Mouse (Mus musculus) liver, embryonic 13.5 days (tissue): ENCODE measurements around the gene Tmco2. TPM values are rescaled to one million over a fixed set of nuclear protein-coding genes. Genes with fewer than 3 reads are reported as not detected.

Source experiments
- ATAC-seq: fragments of 200-750 bp; cut with Nextera tagmentation; 2 replicates; pipeline ENCODE4 v1.8.0; 2017; ENCODE audit warnings: low read depth, mild to moderate bottlenecking, moderate number of reproducible peaks, moderate library complexity
- DNase-seq: peaks from one replicate; pipeline ENCODE4 v3.0.0; 2022
- H3K27ac ChIP-seq: fragments of 300-500 bp; sonication (generic); 2 replicates; pipeline ENCODE4 v1.5.1; 2015; ENCODE audit warnings: moderate library complexity, mild to moderate bottlenecking, inconsistent platforms
- H3K27me3 ChIP-seq: fragments of 300-500 bp; sonication (generic); 2 replicates; pipeline ENCODE4 v1.6.1; 2015; ENCODE audit warnings: mild to moderate bottlenecking, inconsistent platforms
- H3K36me3 ChIP-seq: fragments of 300-500 bp; sonication (generic); 2 replicates; pipeline ENCODE4 v1.6.1; 2015; ENCODE audit warnings: mild to moderate bottlenecking, inconsistent platforms
- H3K4me1 ChIP-seq: fragments of 300-500 bp; sonication (generic); replicated peaks from 2 replicates; pipeline ENCODE4 v1.6.1; 2015; ENCODE audit warnings: inconsistent platforms
- H3K4me2 ChIP-seq: fragments of 300-500 bp; sonication (generic); 2 replicates; pipeline ENCODE4 v1.6.1; 2015; ENCODE audit warnings: inconsistent platforms, mild to moderate bottlenecking, moderate library complexity
- H3K4me3 ChIP-seq: fragments of 300-500 bp; sonication (generic); replicated peaks from 2 replicates; pipeline ENCODE4 v1.5.1; 2015; ENCODE audit warnings: mild to moderate bottlenecking, inconsistent platforms
- H3K9ac ChIP-seq: fragments of 300-500 bp; sonication (generic); 2 replicates; pipeline ENCODE4 v1.6.1; 2015; ENCODE audit warnings: mild to moderate bottlenecking, inconsistent platforms
- H3K9me3 ChIP-seq: fragments of 300-500 bp; sonication (generic); replicated peaks from 2 replicates; pipeline ENCODE4 v1.6.1; 2016; ENCODE audit warnings: inconsistent platforms
- WGBS: fragments of 180-500 bp; shearing (Covaris S2); methylation state at CpG from one replicate; pipeline ENCODE4 v1.1.7; 2015; ENCODE audit not compliant: insufficient replicate concordance; 5-methylcytosine and 5-hydroxymethylcytosine counted together
- polyA plus RNA-seq: library from polyadenylated mRNA; unstranded; fragments of >200 nt; fragmentation: Nextera tagmentation; extraction: Ambion mirVana; gene quantifications from 2 replicates; pipeline ENCODE4 v1.2.1, GENCODE M21; 2015

Gene Tmco2
- polyA plus RNA-seq, 1 experiment from 2014 or later: not detected

- H3K27me3 ChIP-seq: peaks cover 29% of the 10 kb centered on the region
- no peak for DNase-seq
- no peak overlapping the region for H3K4me3 ChIP-seq
- H3K36me3 ChIP-seq: peaks cover 14% of the 10 kb centered on the region
- no peak overlapping the region for H3K9ac ChIP-seq
- no peaks in the 10 kb centered on the region for H3K4me1 ChIP-seq
- no peak for ATAC-seq
- WGBS: 30% methylated on average over 2 of the region's 2 CpGs
- H3K27ac ChIP-seq: no peak overlapping the region
- H3K4me2 ChIP-seq: no peak overlapping the region
- H3K9me3 ChIP-seq: no peaks in the 10 kb centered on the region
Observed at GRCm38 (mm10) chr4:121057032-121057431, 52.0 kb downstream of the Tmco2 start.

- Histone ChIP-seq H3K27ac (no peak overlapping the region), H3K4me3 (no peak overlapping the region), H3K27me3 (peaks cover 36% of the 10 kb centered on the region), H3K36me3 (peaks cover 14% of the 10 kb centered on the region), H3K4me2 (no peak overlapping the region), H3K9me3 (no peaks in the 10 kb centered on the region), H3K4me1 (no peaks in the 10 kb centered on the region), H3K9ac (no peak overlapping the region)
- 35% methylated on average over 3 of the region's 3 CpGs for WGBS
- DNase-seq: no peak
- no peak for ATAC-seq
Observed at GRCm38 (mm10) chr4:121056342-121056741, 52.7 kb downstream of the Tmco2 start.

Other genes with a start within 250 kb of the Tmco2 start
- 8.0 and 9.7 TPM in 2 replicates for gene Exo5, start 184.2 kb downstream of the Tmco2 start, polyA plus RNA-seq
- 1.8 and 2.0 TPM in 2 replicates for gene Zfp69, start 157.5 kb downstream of the Tmco2 start, polyA plus RNA-seq
- gene Smap2, start 92.0 kb downstream of the Tmco2 start, polyA plus RNA-seq: 19.8 and 23.7 TPM in 2 replicates
- 1.8 and 2.3 TPM in 2 replicates for gene Col9a2, start 69.8 kb downstream of the Tmco2 start, polyA plus RNA-seq
- 23.4 and 30.2 TPM in 2 replicates for gene Zmpste24, start 11.0 kb downstream of the Tmco2 start, polyA plus RNA-seq
- 9.7 and 11.8 TPM in 2 replicates for gene Rlf, start 105.9 kb upstream of the Tmco2 start, polyA plus RNA-seq
- gene Gm12888, start 215.7 kb upstream of the Tmco2 start, polyA plus RNA-seq: not detected in 2 replicates